Mouse (Mus musculus): ENCODE results near the gene Tgds.

- no peak for TF ChIP-seq CTCF (IDR thresholded peaks at IDR 0.05; ENCODE audit: extremely low read depth, insufficient read depth, insufficient read length, insufficient replicate concordance)
- TF ChIP-seq POLR2A (IDR thresholded peaks at IDR 0.05; ENCODE audit: low read depth, low read length), result no peak
Measured at GRCm38 (mm10) chr14:118156740-118157139, 24.2 kb upstream of the Tgds start.

All from spleen, adult 2 months (tissue).